Mouse (Mus musculus) bone marrow, adult 2 months (tissue): ENCODE results near the gene Man1a2.

Experiments
- CTCF ChIP-seq: fragments of 200-500 bp; IDR thresholded peaks from 2 replicates; pipeline ENCODE4 v1.5.1; 2011; ENCODE audit warnings: low read length, control low read depth; ENCODE audit not compliant: control insufficient read depth, insufficient read depth
- POLR2A ChIP-seq: fragments of 200-500 bp; IDR thresholded peaks from 2 replicates; pipeline ENCODE4 v1.6.1; 2011; ENCODE audit warnings: low read depth, mild to moderate bottlenecking, control low read depth, low read length, borderline replicate concordance; ENCODE audit not compliant: control insufficient read depth

DNA sequence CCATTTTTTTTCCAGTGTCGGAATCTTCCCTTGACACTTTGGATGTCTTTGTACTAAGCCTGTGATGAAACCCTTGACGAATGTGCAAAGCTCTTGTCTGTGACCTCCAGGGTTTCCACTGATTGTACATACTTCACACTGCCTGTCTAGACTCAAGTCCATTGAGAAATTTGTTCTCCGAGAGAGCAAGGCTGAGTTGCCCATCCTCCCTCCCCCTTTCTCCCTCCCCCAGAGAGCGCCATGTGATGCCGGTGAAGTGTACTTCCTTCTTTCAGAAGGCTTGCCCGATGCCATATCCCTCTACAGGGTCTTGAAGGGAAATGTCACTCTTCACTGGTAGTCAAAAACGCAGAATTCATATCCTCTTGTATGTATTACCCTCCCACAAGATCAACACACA, 26.8 kb upstream of the Man1a2 start:
- TF ChIP-seq CTCF (no peak), POLR2A (no peak)
